Mouse (Mus musculus) stomach, postnatal 0 days (tissue): Measurements from ENCODE around the gene Itih1. TPM values are rescaled to one million over a fixed set of nuclear protein-coding genes. Genes with fewer than 3 reads are reported as not detected.
A peak's percentile ranks its signal among the peaks of the same experiment; 100 is the strongest.

Experiments used
- ATAC-seq: fragments of 200-750 bp; cut with Nextera tagmentation; 2 replicates; pipeline ENCODE4 v1.8.0; 2017; ENCODE audit not compliant: low FRiP score, low TSS enrichment
- DNase-seq: peaks from one replicate; pipeline ENCODE4 v3.0.0-alpha.2; 2016; ENCODE audit warnings: low spot score
- H3K27ac ChIP-seq: fragments of 300-500 bp; sonication (generic); replicated peaks from 2 replicates; pipeline ENCODE4 v1.5.1; 2014; ENCODE audit warnings: mild to moderate bottlenecking, control low read depth
- H3K27me3 ChIP-seq: fragments of 300-500 bp; sonication (generic); 2 replicates; pipeline ENCODE4 v1.6.1; 2014; ENCODE audit warnings: low read length; ENCODE audit not compliant: control insufficient read depth, insufficient read depth
- H3K36me3 ChIP-seq: fragments of 300-500 bp; sonication (generic); 2 replicates; pipeline ENCODE4 v1.6.1; 2014; ENCODE audit warnings: low read length, mixed read lengths; ENCODE audit not compliant: control insufficient read depth, insufficient read depth
- H3K4me1 ChIP-seq: fragments of 300-500 bp; sonication (generic); replicated peaks from 2 replicates; pipeline ENCODE4 v1.6.1; 2014; ENCODE audit warnings: antibody characterized with exemption; ENCODE audit not compliant: control insufficient read depth, insufficient read depth
- H3K4me2 ChIP-seq: fragments of 300-500 bp; sonication (generic); replicated peaks from 2 replicates; pipeline ENCODE4 v1.6.1; 2014; ENCODE audit warnings: low read depth, mild to moderate bottlenecking, control low read depth, moderate library complexity
- H3K4me3 ChIP-seq: fragments of 300-500 bp; sonication (generic); 2 replicates; pipeline ENCODE4 v1.5.1; 2014; ENCODE audit warnings: low read depth, low read length, control low read depth
- H3K9ac ChIP-seq: fragments of 300-500 bp; sonication (generic); 2 replicates; pipeline ENCODE4 v1.6.1; 2014; ENCODE audit warnings: mild to moderate bottlenecking, low read length, control low read depth, mixed read lengths
- H3K9me3 ChIP-seq: fragments of 300-500 bp; sonication (generic); 2 replicates; pipeline ENCODE4 v1.6.1; 2016; ENCODE audit warnings: low read length; ENCODE audit not compliant: control insufficient read depth
- CTCF ChIP-seq: IDR thresholded peaks from 2 replicates; pipeline ENCODE4 v1.5.1; 2016; ENCODE audit warnings: antibody characterized with exemption, low read depth, mild to moderate bottlenecking, moderate library complexity
- EP300 ChIP-seq: optimal IDR thresholded peaks from 2 replicates; pipeline ENCODE3; 2016; ENCODE audit warnings: antibody characterized with exemption
- WGBS: fragments of 180-500 bp; shearing (Covaris S2); extraction: QIAGEN DNeasy Blood & Tissue Kit; methylation state at CpG from one replicate; pipeline ENCODE4 v1.1.7; 2014; 5-methylcytosine and 5-hydroxymethylcytosine counted together
- polyA plus RNA-seq: library from polyadenylated mRNA; unstranded; fragments of >200 nt; fragmentation: Nextera tagmentation; extraction: Ambion mirVana; gene quantifications from 2 replicates; pipeline ENCODE4 v1.2.1, GENCODE M21; 2015

Gene Itih1
- polyA plus RNA-seq, 1 experiment from 2014 or later: 0.21 TPM

GRCm38 (mm10) chr14:30880811-30881717 is 62.0 kb downstream of the Itih1 start:
- 79% methylated on average over 17 of the region's 17 CpGs for WGBS

GRCm38 (mm10) chr14:30880251-30880650 is 62.8 kb downstream of the Itih1 start:
- 63% methylated on average over 8 of the region's 8 CpGs for WGBS
- H3K4me1 ChIP-seq: no peaks in the 10 kb centered on the region
- ATAC-seq (no peak), DNase-seq (no peak)
- no peak overlapping the region; the same call in 1 of the 2 replicates for H3K27ac ChIP-seq
- H3K4me2 ChIP-seq: peak overlapping the region; percentile 39; the same call in 1 of the 2 replicates
- no peaks in the 10 kb centered on the region for H3K27me3 ChIP-seq
- H3K4me3 ChIP-seq: no peak overlapping the region; the same call in 1 of the 2 replicates
- TF ChIP-seq EP300: no peak
- no peak for TF ChIP-seq CTCF
- no peaks in the 10 kb centered on the region for H3K36me3 ChIP-seq
- H3K9me3 ChIP-seq: no peaks in the 10 kb centered on the region
- peak overlapping the region; percentile 35; the same call in 1 of the 2 replicates for H3K9ac ChIP-seq

More at GRCm38 (mm10) chr14:30880811-30881717, 62.0 kb downstream of the Itih1 start:
- no peaks in the 10 kb centered on the region for H3K27me3 ChIP-seq
- H3K9me3 ChIP-seq: no peaks in the 10 kb centered on the region
- H3K4me1 ChIP-seq: no peaks in the 10 kb centered on the region
- no peak for ATAC-seq
- peak; percentile 79 for TF ChIP-seq CTCF
- TF ChIP-seq EP300: no peak
- H3K9ac ChIP-seq: no peak overlapping the region
- no peak overlapping the region for H3K4me3 ChIP-seq
- no peak overlapping the region for H3K4me2 ChIP-seq
- no peak overlapping the region for H3K27ac ChIP-seq
- peak; percentile 59 for DNase-seq
- no peaks in the 10 kb centered on the region for H3K36me3 ChIP-seq

GRCm38 (mm10) chr14:30879794-30880193 is 63.3 kb downstream of the Itih1 start:
- peak overlapping the region; percentile 39 for H3K4me2 ChIP-seq
- no peaks in the 10 kb centered on the region for H3K36me3 ChIP-seq
- H3K9me3 ChIP-seq: no peaks in the 10 kb centered on the region
- peak; percentile 54 for ATAC-seq
- DNase-seq: peak; percentile 44
- TF ChIP-seq EP300: no peak
- no peak for TF ChIP-seq CTCF
- WGBS: 43% methylated on average over 9 of the region's 9 CpGs
- H3K27ac ChIP-seq: peak overlapping the region; percentile 81
- H3K27me3 ChIP-seq: no peaks in the 10 kb centered on the region
- H3K9ac ChIP-seq: peak overlapping the region; percentile 18
- no peaks in the 10 kb centered on the region for H3K4me1 ChIP-seq
- H3K4me3 ChIP-seq: peak overlapping the region; percentile 5; the same call in 1 of the 2 replicates

Other genes starting within 250 kb of the Itih1 start
- gene Sfmbt1, start 228.4 kb downstream of the Itih1 start, polyA plus RNA-seq: 5.4 and 6.2 TPM in 2 replicates
- gene Tmem110, start 117.7 kb downstream of the Itih1 start, polyA plus RNA-seq: 22.2 and 24.0 TPM in 2 replicates
- gene Mustn1, start 64.1 kb downstream of the Itih1 start, polyA plus RNA-seq: 29.2 and 32.3 TPM in 2 replicates
- gene Itih4, start 56.8 kb downstream of the Itih1 start, polyA plus RNA-seq: 1.2 and 2.4 TPM in 2 replicates
- 2.1 and 5.1 TPM in 2 replicates for gene Itih3, start 19.5 kb downstream of the Itih1 start, polyA plus RNA-seq
- 4.1 and 4.2 TPM in 2 replicates for gene Nek4, start 8.1 kb upstream of the Itih1 start, polyA plus RNA-seq
- gene Glt8d1, start 58.1 kb upstream of the Itih1 start, polyA plus RNA-seq: 28.2 and 29.7 TPM in 2 replicates
- gene Spcs1, start 58.4 kb upstream of the Itih1 start, polyA plus RNA-seq: 508 and 513 TPM in 2 replicates
- 47.8 and 47.9 TPM in 2 replicates for gene Pbrm1, start 75.8 kb upstream of the Itih1 start, polyA plus RNA-seq
- gene Gnl3, start 75.9 kb upstream of the Itih1 start, polyA plus RNA-seq: 58.0 and 70.7 TPM in 2 replicates
- 99.3 and 108 TPM in 2 replicates for gene Smim4, start 185.7 kb upstream of the Itih1 start, polyA plus RNA-seq
- gene Nt5dc2, start 187.8 kb upstream of the Itih1 start, polyA plus RNA-seq: 61.0 and 65.3 TPM in 2 replicates
- gene Stab1, start 225.4 kb upstream of the Itih1 start, polyA plus RNA-seq: 23.7 and 23.9 TPM in 2 replicates